Mouse (Mus musculus): ENCODE measurements at regions not wholly inside any gene's neighbourhood (a gene's known extent, or its start where the extent isn't known, plus 50 kb on each side); places are given as distances from the start of the nearest gene placed in this dataset.

DNA sequence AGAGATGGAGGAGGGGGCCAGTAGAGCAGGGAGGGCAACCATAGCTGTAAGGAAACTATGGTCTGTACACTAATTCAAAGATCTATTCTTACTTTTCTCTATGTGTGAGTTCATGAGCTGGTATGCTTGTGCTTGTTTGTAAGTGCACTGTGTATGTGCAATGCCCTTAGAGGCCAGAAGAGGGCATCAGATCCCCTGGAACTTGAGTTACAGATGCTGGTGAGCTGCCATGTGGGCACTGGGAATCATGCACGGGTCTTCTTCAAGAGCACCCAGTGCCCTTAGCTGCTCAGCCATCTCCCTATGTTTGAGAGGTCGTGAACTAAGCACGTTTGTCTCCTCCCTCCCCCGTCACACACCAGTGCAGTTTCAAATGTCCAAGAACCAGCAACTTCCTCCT, 68.9 kb downstream of the Tbx3 start:
- DNase-seq (ENCODE audit: low spot score): no peak

DNA sequence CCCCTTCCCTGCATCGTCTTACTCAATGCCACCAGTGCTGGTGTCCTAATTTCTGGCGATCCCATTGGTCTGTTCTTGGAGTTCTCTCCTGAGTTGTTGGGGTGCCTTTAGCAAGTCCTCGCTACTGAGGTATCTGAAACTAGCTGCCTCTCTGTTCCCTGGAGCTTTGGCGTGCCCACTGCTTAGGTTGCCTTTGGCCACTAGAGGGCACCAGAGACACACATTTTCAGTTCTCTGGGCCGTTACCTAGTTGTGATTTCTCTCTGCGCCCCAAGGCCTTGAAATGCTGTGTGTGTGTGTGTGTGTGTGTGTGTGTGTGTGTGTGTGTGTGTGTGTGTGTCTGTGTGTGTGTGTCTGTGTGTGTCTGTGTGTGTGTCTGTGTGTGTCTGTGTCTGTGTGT, 70.6 kb downstream of the Tbx3 start:
- DNase-seq (ENCODE audit: low spot score): peak; percentile 50

DNA sequence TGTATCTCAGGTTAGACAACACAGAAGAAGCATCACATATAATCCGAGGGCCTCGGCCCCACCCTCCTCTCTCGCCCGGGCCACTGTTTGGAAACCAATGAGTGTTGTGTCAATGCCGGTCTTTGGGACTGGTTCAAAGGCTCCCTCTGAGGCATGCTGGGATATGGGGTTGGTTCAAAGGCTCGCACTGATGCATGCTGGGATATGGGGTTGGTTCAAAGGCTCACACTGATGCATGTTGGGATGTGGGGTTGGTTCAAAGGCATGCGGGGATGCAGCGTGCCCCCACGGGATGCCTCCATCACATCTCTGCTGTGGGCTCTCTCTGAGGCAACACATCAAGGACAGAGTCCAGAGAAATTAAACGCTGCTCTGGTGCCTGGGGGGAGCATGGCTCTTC, 73.3 kb downstream of the Tbx3 start:
- no peak for DNase-seq (ENCODE audit: low spot score)

DNA sequence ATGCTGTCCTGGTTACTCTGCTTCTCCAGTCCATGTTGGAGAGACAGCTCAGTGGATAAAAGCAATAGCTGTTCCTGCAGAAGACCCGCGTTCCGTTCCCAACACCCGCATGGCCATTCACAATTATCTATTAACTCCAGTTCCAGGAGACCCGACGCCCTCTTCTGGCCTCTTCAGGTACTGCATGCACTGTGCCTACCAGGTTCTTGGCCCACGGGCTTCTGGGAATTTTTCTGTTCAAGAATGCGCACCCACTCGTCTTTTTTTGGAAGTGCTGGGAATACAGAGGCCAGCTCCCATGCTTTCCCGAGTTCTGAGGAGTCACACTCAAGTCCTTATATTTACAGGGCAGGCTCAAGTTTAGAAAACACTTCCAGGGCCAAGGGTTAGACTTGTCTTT, 76.6 kb downstream of the Tbx3 start:
- DNase-seq (ENCODE audit: low spot score): no peak

DNA sequence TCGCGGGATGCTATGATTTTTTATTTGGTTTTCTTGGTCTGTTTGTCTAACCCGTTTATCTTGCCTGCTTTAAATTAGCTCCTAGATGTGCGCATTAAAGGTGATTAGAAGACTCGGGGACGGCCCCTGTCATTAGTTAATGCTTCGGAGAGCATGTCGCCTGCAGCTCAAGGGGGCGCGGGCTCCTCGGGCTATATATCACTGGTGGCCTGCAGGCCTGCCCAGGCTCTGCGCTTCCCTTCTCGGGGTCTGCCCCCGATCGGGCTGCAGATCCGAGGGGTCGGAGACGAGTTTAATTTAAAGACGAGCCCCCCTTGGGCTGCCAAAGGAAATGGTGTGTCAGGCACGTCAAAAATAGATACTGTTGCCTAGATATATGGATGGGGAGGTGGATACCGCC, 78.2 kb downstream of the Tbx3 start:
- peak; percentile 8 for DNase-seq (ENCODE audit: low spot score)

DNA sequence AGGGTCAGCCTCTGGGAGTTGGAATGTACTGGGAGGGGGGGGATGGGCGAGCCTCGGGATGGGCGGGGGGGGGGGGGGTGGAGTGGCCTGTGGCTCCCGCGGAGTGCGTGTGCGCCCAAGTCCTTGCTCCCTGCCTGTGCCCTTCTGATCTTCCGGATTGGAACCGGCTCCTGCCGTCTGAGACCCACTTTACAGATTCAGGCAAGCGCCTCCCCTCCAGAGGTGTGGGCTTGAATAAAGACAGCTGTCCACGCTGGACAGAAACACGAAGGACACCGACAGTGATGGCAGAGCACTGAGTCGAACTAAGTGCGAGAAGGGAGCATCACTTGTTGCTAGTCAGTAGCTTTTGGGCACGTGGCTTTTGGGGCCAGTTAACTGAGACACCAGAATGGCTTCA, 78.7 kb downstream of the Tbx3 start:
- DNase-seq (ENCODE audit: low spot score): no peak

DNA sequence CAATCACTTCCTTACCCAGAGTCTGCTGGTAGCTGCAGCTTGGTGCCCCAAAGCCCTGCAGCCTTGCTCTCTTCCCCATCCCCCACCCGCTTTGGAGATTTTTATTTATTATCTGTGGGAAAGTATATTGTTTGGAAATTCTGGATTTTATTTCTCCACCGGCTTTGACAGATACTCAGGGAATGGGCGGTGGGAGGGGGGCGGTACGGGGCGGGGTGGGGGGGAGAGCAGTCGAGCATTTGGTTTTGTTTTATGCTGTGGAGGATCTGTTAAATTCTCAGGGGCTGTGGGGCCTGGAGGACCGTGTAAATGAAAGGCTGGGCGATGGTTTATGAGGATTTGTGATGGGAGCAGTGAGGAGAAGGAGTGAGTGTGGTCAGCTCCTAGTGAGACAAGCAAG, 76.7 kb upstream of the Tbx5 start:
- no peak for DNase-seq (ENCODE audit: low spot score)

DNA sequence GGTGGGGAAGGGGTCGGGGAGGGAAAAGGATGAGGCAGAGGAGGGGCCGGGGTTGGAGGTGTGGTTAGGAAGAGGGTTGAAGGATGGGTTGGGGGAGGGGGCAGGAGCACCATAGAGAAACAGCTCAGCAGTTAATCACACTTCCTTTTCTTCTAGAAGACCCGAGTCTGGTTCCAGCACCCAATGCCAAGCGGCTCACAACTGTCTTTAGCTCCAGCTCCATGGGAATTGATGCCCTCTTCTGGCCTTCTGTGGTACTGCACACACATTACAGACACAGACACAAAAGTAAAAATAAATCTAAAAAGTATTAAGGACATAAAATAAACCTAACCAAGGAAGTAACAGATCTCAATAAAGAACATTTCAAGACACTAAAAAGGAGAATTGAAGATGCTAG, 73.6 kb upstream of the Tbx5 start:
- DNase-seq (ENCODE audit: low spot score): no peak

DNA sequence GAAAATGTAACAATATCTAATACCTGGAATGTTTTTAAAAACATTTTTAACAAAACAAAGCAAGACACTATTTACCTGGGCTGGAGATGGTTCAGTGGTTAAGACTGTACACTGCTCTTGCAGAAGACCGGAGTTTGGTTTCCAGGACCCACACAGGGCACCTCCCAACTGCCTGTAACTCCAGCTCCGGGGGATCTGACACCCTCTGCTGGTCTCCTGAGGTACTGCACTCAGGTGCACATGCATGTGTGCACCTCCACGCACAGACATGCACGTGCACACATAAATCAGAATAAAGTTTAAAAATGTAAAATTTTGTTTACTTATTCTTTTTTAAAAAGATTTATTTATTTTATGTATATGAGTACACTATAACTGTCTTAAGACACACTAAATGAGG, 70.4 kb upstream of the Tbx5 start:
- no peak for DNase-seq (ENCODE audit: low spot score)

DNA sequence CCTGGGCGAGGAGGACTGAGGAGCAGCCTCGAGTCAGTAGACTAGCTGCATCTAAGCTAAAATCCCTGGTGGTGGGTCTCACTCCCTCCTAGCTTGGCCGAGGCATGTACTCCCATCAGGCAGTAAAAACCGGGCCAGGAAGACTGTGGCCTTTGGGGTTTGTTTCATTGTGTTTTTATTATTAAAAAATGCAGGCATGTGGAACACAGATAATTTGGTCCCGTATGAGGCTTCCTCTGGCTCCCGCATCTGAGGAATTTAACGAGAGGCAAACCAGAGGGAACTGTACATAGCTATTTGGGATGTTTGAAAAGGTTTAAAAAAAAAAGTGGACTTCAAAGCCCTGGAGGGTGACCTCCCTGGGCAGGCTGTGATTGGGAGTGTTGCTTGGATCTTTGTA, 69.1 kb upstream of the Tbx5 start:
- no peak for DNase-seq (ENCODE audit: low spot score)

DNA sequence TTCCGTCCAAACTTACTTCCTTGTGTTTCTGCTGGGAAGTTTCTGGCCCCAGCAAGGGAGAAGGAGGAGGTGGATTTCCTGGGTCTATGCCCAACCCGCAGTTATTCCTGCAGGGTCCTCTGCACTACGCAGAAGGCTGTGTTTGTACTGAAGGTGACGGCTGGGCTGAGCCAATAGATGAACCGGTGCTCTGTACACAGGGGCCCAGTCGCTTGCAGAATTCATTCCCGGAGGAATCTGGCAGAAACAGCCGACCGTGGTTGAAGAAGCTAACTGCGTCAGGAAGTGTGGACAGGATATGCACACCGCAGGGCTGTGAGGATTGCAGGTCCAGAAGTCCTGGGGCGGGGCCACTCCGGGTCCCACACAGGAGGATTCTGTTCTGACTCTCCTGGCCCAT, 66.1 kb upstream of the Tbx5 start:
- no peak for DNase-seq (ENCODE audit: low spot score)

DNA sequence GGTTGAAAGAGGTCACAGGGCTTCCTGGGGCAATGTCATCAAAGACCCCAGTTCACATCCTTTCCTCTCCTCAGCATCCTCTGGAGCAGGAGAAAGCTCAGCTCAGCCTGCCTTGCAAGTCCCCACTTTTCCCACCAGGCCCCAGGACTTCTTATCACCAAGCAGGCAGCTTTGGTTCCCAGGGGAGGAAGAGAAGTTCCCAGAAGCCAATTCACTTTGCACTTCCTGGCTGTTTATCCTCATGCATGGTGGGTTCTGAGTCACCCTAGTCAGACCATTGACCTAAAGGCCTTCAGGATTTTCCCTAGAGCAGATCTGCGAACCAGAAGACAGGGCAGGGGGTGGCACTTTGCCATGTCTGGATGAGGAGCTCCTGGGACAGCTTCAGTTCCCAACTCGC, 61.5 kb upstream of the Tbx5 start:
- DNase-seq (ENCODE audit: low spot score): no peak

DNA sequence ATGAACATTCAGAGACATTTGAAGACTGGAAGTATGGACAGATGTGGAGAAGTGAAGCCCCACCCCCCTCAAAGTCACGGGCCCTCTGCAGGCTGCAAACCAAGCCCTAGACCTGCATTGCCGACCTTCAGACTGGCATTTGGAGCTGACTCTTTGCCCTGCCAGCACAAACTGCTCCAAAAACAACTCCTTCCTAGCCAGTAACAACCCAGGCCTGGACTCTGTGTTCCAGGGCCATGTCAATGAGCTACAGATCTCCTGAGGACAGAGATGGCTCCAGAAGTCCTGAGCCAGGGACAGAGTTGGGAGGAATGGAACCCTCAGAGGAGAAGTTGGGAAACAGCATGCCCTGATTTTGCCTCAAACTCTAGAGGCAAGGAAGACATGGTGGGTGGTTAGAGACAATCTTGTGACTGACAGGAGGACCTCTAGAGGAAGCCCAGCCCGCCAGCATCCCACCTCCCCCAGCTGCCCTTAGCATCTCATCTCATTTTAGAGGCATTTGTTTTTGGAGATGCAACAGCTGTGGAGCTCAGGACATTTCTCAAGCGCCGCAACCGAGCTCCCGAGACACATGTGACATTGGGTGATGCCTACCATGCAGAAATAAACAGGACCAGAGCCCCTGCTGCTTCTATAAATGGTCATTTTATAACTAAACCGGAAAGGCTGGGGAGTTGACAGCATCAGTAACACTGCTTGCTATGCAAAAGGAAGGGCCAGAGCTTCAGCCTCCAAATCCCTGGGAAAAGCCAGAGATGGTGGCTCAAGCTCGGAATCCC, 56.2 kb upstream of the Tbx5 start:
- DNase-seq (ENCODE audit: low spot score): no peak

DNA sequence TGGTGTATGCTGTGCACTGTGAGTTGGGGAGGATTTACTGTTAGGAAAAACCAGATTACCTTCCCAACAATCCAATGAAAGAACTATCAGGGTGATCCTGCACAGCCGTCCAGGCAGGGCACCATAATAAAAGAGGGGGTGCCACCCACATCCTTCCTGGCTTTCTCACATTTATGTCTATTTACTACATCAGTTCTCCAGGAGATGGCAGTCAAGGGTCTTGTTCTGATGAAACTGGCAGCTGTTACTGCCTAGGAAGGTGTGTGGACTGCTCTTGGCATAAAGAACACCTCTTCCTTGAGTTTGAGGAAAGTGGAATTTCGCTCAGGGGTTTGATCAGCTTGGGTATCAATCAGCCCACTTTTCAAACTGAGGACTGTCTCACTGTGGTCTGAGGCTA, 54.6 kb upstream of the Tbx5 start:
- no peak for DNase-seq (ENCODE audit: low spot score)

DNA sequence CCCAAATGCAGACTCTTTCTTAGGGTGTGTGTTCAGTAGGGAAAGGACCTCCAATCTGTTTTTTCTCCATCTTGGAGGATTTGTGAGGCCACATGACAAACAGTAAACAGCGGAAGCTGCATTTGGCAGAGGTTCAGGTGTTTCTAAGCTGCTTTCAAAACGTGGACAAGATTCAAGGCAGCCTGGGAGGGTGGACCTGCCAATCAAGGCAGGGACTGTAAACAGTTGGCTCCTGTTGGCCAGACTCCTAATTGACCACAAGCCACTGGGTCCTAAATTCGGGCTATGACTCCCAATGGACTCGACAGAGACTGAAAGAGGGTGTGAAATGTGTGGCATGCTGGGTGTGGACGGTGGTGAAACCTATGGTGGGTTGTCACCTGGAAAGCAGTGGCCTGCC, 51.1 kb upstream of the Tbx5 start:
- DNase-seq (ENCODE audit: low spot score): no peak

Data from yolk sac, embryonic 10.5 days (tissue).